Mouse (Mus musculus) heart, adult 2 months (tissue): ENCODE data around the gene Tcte1.

Experiments used
- CTCF ChIP-seq: fragments of 200-600 bp; IDR thresholded peaks from 2 replicates; pipeline ENCODE4 v1.8.1; 2022; ENCODE audit warnings: antibody characterized with exemption, mild to moderate bottlenecking, moderate library complexity
- EP300 ChIP-seq: fragments of 200-500 bp; IDR thresholded peaks from 2 replicates; pipeline ENCODE4 v1.6.1; 2011; ENCODE audit warnings: low read depth, low read length, control low read depth; ENCODE audit not compliant: insufficient read depth
- POLR2A ChIP-seq: fragments of 200-500 bp; IDR thresholded peaks from 2 replicates; pipeline ENCODE4 v1.6.1; 2011; ENCODE audit warnings: mild to moderate bottlenecking, low read depth, low read length, control low read depth; ENCODE audit not compliant: insufficient read depth

GRCm38 (mm10) chr17:45488321-45489254 is 34.6 kb upstream of the Tcte1 start:
- TF ChIP-seq CTCF (no peak), POLR2A (no peak), EP300 (no peak)
